Mouse (Mus musculus) G1E (cell line): ENCODE data around the gene Chst12.

ENCODE experiments used
- CTCF ChIP-seq: IDR thresholded peaks from 2 replicates; pipeline ENCODE4 v1.5.1; 2012; ENCODE audit warnings: low read depth, low read length, inconsistent platforms, mixed read lengths
- GATA1 ChIP-seq: IDR thresholded peaks from 2 replicates; pipeline ENCODE4 v1.6.1; 2012; ENCODE audit warnings: borderline replicate concordance, low read length, inconsistent platforms, mixed read lengths
- GATA2 ChIP-seq: IDR thresholded peaks from 2 replicates; pipeline ENCODE4 v1.6.1; 2012; ENCODE audit warnings: low read depth, low read length, inconsistent platforms, borderline replicate concordance
- POLR2AphosphoS5 ChIP-seq: IDR thresholded peaks from 2 replicates; pipeline ENCODE4 v1.6.1; 2012; ENCODE audit warnings: low read depth, low read length, inconsistent platforms; ENCODE audit not compliant: insufficient replicate concordance
- TAL1 ChIP-seq: conservative IDR thresholded peaks from 2 replicates; pipeline ENCODE4 v1.6.1; 2012; ENCODE audit warnings: low read depth, low read length, inconsistent platforms, mixed read lengths

- TF ChIP-seq GATA1 (no peak), CTCF (no peak), POLR2AphosphoS5 (no peak), TAL1 (no peak), GATA2 (no peak)
These were observed 67.3 kb downstream of the Chst12 start for GRCm38 (mm10) chr5:140572611-140573010.
